Mouse (Mus musculus) R1 (cell line): ENCODE results near the gene Zdhhc21.
A peak's percentile ranks its signal among the peaks of the same experiment; 100 is the strongest.

ENCODE experiments used
- DNase-seq: peaks from one replicate; pipeline ENCODE4 v3.0.0-alpha.2; 2018; ENCODE audit warnings: low read depth, low spot score

Zdhhc21 gene

DNA sequence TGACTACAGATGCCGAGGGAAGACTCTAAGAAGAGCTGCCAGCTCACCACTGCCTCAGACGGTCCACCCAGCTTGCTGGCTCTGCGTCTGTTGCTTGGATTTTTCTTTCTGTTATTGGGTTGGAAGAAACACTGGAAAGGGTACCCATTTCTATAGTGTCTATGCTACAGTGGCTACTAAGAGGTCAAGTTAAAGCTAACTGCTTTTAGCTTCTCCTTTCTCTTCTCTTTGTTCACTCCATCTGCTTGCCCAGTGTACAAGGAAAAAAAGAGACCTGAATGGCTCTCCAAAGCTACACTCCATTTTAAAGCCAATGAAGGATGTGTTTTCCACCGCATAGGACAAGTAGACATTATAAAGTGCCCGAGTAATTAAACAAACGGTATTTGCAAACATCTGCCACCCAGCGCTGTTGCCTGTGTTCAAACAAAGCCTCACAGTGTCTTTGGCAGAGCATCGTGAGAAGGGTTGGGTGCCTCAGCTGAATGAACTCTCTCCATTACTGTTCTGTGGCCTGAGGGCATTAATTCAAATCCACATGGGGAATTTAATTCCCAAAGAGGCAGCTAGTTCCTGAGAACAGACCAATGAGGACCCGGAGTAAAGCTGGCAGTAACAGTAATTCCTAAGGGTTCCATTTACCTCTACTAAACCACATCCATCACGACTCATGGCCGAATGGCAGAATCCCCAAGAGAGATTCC, 94.1 kb downstream of the Zdhhc21 start:
- DNase-seq: no peak

DNA sequence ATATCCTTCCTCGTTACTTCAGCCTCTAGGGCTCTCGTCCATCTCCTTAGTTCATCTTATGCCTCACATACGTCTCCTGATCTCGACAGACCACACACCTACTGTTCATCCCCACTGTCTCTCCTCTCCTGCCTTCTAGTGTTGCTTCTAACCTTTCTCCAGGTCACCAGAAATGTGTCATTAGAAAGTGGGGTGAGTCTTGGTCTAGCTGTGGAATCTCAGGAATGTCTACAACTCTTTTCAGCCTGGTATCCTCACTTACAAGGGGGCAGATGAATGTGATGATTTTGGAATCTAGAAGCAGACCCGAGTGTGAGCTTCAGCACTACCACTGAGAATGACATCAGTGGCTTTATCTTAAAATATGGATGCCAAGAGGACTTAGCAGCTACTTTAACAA, 96.2 kb downstream of the Zdhhc21 start:
- DNase-seq: no peak

- DNase-seq: peak; percentile 79
These were observed 97.2 kb downstream of the Zdhhc21 start for GRCm38 (mm10) chr4:82762430-82763119.

DNA sequence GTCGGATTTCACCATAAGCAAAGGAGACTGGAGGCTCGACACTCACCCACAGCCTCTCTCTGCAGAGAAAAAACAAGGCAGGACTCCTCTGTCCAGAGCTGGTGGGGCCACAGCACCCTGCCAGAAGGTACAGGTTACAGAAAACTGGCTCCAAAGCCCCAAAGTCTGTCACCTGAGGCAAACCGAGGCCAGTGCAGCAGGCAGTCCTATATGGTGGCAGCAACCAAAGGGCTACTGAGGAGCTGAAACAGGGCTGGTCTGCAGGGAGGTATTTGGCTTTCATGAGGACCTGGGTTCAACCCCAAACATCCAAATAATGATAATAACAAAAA, 103.5 kb downstream of the Zdhhc21 start:
- DNase-seq: no peak

- DNase-seq: peak; percentile 88
These were observed 104.0 kb downstream of the Zdhhc21 start for GRCm38 (mm10) chr4:82755616-82756294.
